Comparison of ENCODE assay signal across 22 mouse cellular contexts in genomic region chr9:72218736-72219135, GRCm38 (mm10). TPM values are rescaled to one million over a fixed set of nuclear protein-coding genes. Genes with fewer than 3 reads are reported as not detected.
A peak's percentile ranks its signal among the peaks of the same experiment; 100 is the strongest.
DNase-seq lines count a peak whose midpoint lies in the region; ATAC-seq and TF ChIP-seq lines count a peak whose summit lies in the region.
"Had no signal": no experiment of that assay in that cellular context is flagged by ENCODE, and none has a peak within 500 bp of the region (broad histone marks: within the 10 kb centered on the region; RNA-seq: fewer than 3 reads in every experiment).

No protein-coding gene starts in this region.

- H3K27ac ChIP-seq in gastrocnemius, adult 2 months: peak overlapping the region; percentile 51; the same call in 1 of the 2 replicates
- H3K27ac ChIP-seq in midbrain, embryonic 13.5 days: no peak overlapping the region
- no peak overlapping the region for H3K27ac ChIP-seq in midbrain, postnatal 0 days (ENCODE audit: low read depth, low read length)
- H3K27ac ChIP-seq: embryonic facial prominence, embryonic 15.5 days; forebrain, embryonic 10.5 days; forebrain, embryonic 15.5 days; heart, embryonic 10.5 days; hindbrain, embryonic 12.5 days had no signal

- no peaks in the 10 kb centered on the region for H3K27me3 ChIP-seq in midbrain, embryonic 13.5 days
- H3K27me3 ChIP-seq in midbrain, postnatal 0 days (ENCODE audit: insufficient read depth, low read length): no peaks in the 10 kb centered on the region
- H3K27me3 ChIP-seq in myocyte (ENCODE audit: control insufficient read depth, insufficient read depth, insufficient read length): no peaks in the 10 kb centered on the region
- H3K27me3 ChIP-seq: embryonic facial prominence, embryonic 15.5 days; forebrain, embryonic 15.5 days; hindbrain, embryonic 12.5 days had no signal

- H3K4me2 ChIP-seq in midbrain, embryonic 13.5 days (replicated peaks): peak overlapping the region; percentile 30; the same call in 1 of the 2 replicates
- H3K4me2 ChIP-seq in midbrain, postnatal 0 days (ENCODE audit: low read depth, low read length, poor library complexity, severe bottlenecking): no peak overlapping the region
- H3K4me2 ChIP-seq in myocyte (ENCODE audit: low read depth): peak overlapping the region; percentile 79
- H3K4me2 ChIP-seq: embryonic facial prominence, embryonic 15.5 days; forebrain, embryonic 15.5 days; hindbrain, embryonic 12.5 days had no signal

- no peak overlapping the region for H3ac ChIP-seq in myocyte (ENCODE audit: control insufficient read depth, insufficient read length)

- H3K4me1 ChIP-seq in midbrain, embryonic 13.5 days (replicated peaks): peaks cover 10% of the 10 kb centered on the region
- H3K4me1 ChIP-seq in midbrain, postnatal 0 days (ENCODE audit: insufficient read depth, low read length): 0 out of 2 replicates have a peak, but pooled peaks cover 2% of the 10 kb centered on the region
- H3K4me1 ChIP-seq: forebrain, embryonic 15.5 days; heart, embryonic 10.5 days had no signal

- no peak for DNase-seq in gastrocnemius, adult 2 months
- no peak for DNase-seq in gastrocnemius, postnatal 25 days
- no peak for DNase-seq in midbrain, postnatal 0 days (ENCODE audit: low spot score)
- peak; percentile 41 for DNase-seq in brain, embryonic 14.5 days (ENCODE audit: low read depth)
- no peak for DNase-seq in spleen, postnatal 36 days (ENCODE audit: low spot score in 2 of 2)
- DNase-seq in B cell, adult 2 months: no peak
- DNase-seq: adrenal gland, postnatal 10 days; cerebellum, adult 18-20 months; cerebellum, adult 9-11 months; gastrocnemius, postnatal 14 days; heart, postnatal 10 days; heart, postnatal 4 days had no signal

- ATAC-seq in midbrain, embryonic 13.5 days: peak; percentile 34; the same call in 1 of the 2 replicates
- no peak for ATAC-seq in midbrain, postnatal 0 days (ENCODE audit: low FRiP score)
- ATAC-seq: forebrain, embryonic 15.5 days; hindbrain, embryonic 16.5 days; inflammation-experienced regulatory T-cells, adult 6 months had no signal

- no peak overlapping the region for H3K9ac ChIP-seq in midbrain, embryonic 13.5 days (replicated peaks)
- H3K9ac ChIP-seq in midbrain, postnatal 0 days (replicated peaks; ENCODE audit: low read length, poor library complexity, severe bottlenecking): no peak overlapping the region
- H3K9ac ChIP-seq: embryonic facial prominence, embryonic 15.5 days; forebrain, embryonic 15.5 days; hindbrain, embryonic 12.5 days had no signal

- no peaks in the 10 kb centered on the region for H3K79me2 ChIP-seq in myocyte (ENCODE audit: control insufficient read depth, insufficient read depth)

- H3K4me3 ChIP-seq in gastrocnemius, adult 2 months: no peak overlapping the region
- H3K4me3 ChIP-seq in midbrain, embryonic 13.5 days (replicated peaks): no peak overlapping the region
- H3K4me3 ChIP-seq in midbrain, postnatal 0 days (ENCODE audit: low read depth, low read length): no peak overlapping the region
- H3K4me3 ChIP-seq in myocyte: peak overlapping the region; percentile 22
- H3K4me3 ChIP-seq: embryonic facial prominence, embryonic 15.5 days; erythroblast, embryonic 14.5 days; forebrain, embryonic 10.5 days; forebrain, embryonic 15.5 days; heart, embryonic 10.5 days; hindbrain, embryonic 12.5 days had no signal

- no peak for TF ChIP-seq CTCF in gastrocnemius, adult 2 months (IDR thresholded peaks at IDR 0.05)
- no peak for TF ChIP-seq CTCF in midbrain, postnatal 0 days (IDR thresholded peaks at IDR 0.05)
- no peak for TF ChIP-seq CTCF in brain, embryonic 14.5 days (IDR thresholded peaks at IDR 0.05; ENCODE audit: borderline replicate concordance, extremely low read depth, insufficient read depth, insufficient read length)

- no peaks in the 10 kb centered on the region for H3K9me3 ChIP-seq in midbrain, embryonic 13.5 days
- H3K9me3 ChIP-seq in midbrain, postnatal 0 days (ENCODE audit: low read length): no peaks in the 10 kb centered on the region
- H3K9me3 ChIP-seq: embryonic facial prominence, embryonic 15.5 days; forebrain, embryonic 10.5 days; forebrain, embryonic 15.5 days; heart, embryonic 10.5 days; hindbrain, embryonic 12.5 days had no signal

- WGBS in midbrain, embryonic 13.5 days: 29% methylated on average over 7 of the region's 7 CpGs
- 17% methylated on average over 7 of the region's 7 CpGs for WGBS in midbrain, postnatal 0 days

- intact Hi-C loops in gastrocnemius, adult 2 months (cut with DNase I): no loop called here

- H3K36me3 ChIP-seq in midbrain, embryonic 13.5 days: no peaks in the 10 kb centered on the region
- H3K36me3 ChIP-seq in midbrain, postnatal 0 days (ENCODE audit: insufficient read depth, low read length): no peaks in the 10 kb centered on the region
- no peaks in the 10 kb centered on the region for H3K36me3 ChIP-seq in myocyte (ENCODE audit: control insufficient read depth, insufficient read depth)
- H3K36me3 ChIP-seq: embryonic facial prominence, embryonic 15.5 days; forebrain, embryonic 10.5 days; forebrain, embryonic 15.5 days; heart, embryonic 10.5 days; hindbrain, embryonic 12.5 days had no signal

- no peak for TF ChIP-seq POLR2A in brain, embryonic 14.5 days (IDR thresholded peaks at IDR 0.05; ENCODE audit: borderline replicate concordance, extremely low read depth, insufficient read depth, insufficient read length, poor library complexity, severe bottlenecking)
- TF ChIP-seq POLR2A in myocyte (IDR thresholded peaks at IDR 0.05; ENCODE audit: insufficient read length, low read depth): no peak

TF ChIP-seq in myocyte, 11 proteins besides CTCF, POLR2A, EP300 and RAD21:
- TF ChIP-seq MAX (IDR thresholded peaks at IDR 0.05; ENCODE audit: low read depth) (no peak), TCF12 (IDR thresholded peaks at IDR 0.05; ENCODE audit: insufficient read depth, poor library complexity, severe bottlenecking) (no peak), MYOG (IDR thresholded peaks at IDR 0.05; ENCODE audit: control insufficient read depth in 1 of 3, insufficient read depth in 1 of 3, insufficient read length in 2 of 3, low read depth in 2 of 3) (no peak), MYOD1 (IDR thresholded peaks at IDR 0.05; ENCODE audit: control insufficient read depth in 1 of 3, insufficient read length in 2 of 3, low read depth in 2 of 3) (no peak), E2F4 (IDR thresholded peaks at IDR 0.05; ENCODE audit: insufficient read depth) (no peak), POLR2AphosphoS2 (IDR thresholded peaks at IDR 0.05; ENCODE audit: insufficient read length, low read depth) (no peak)
TF ChIP-seq in myocyte: peak in this region for 0.

RNA-seq across cellular contexts. Expression of gene Zfp280d, which starts 55.9 kb away (rescaled TPM):
- 10 to 100 TPM; 18.3 to 19.5 TPM for total RNA-seq in gastrocnemius, adult 2 months (2021)
- 10 to 100 TPM; 14.3 to 16.6 TPM for total RNA-seq in gastrocnemius, postnatal 25 days (2021)
- polyA plus RNA-seq in midbrain, embryonic 13.5 days (2015; fragmentation: Nextera tagmentation; extraction: Ambion mirVana): 50.6 and 53.7 TPM in 2 replicates
- 40.2 and 61.8 TPM in 2 replicates for total RNA-seq in midbrain, postnatal 0 days (2014; rRNA removed)
- polyA plus RNA-seq in midbrain, postnatal 0 days (2015; fragmentation: Nextera tagmentation; extraction: Ambion mirVana): 20.4 and 24.4 TPM in 2 replicates
- polyA plus RNA-seq in brain, embryonic 14.5 days (2012; rRNA removed): 65.7 and 73.7 TPM in 2 replicates
- polyA plus RNA-seq in myocyte (2012; fragmentation: generic; extraction: Trizol): 4.2 TPM
